Mouse (Mus musculus) limb, embryonic 15.5 days (tissue): ENCODE results near the gene A830031A19Rik. TPM values are rescaled to one million over a fixed set of nuclear protein-coding genes. Genes with fewer than 3 reads are reported as not detected.

Experiments used
- ATAC-seq: fragments of 200-750 bp; cut with Nextera tagmentation; 2 replicates; pipeline ENCODE4 v1.8.0; 2017; ENCODE audit warnings: low read depth, moderate TSS enrichment; ENCODE audit not compliant: insufficient number of reproducible peaks, low FRiP score, low TSS enrichment
- H3K27ac ChIP-seq: fragments of 300-500 bp; sonication (generic); 2 replicates; pipeline ENCODE4 v1.5.1; 2015; ENCODE audit warnings: moderate library complexity, mild to moderate bottlenecking, inconsistent platforms
- H3K27me3 ChIP-seq: fragments of 300-500 bp; sonication (generic); 2 replicates; pipeline ENCODE4 v1.6.1; 2015; ENCODE audit warnings: inconsistent platforms
- H3K36me3 ChIP-seq: fragments of 300-500 bp; sonication (generic); 2 replicates; pipeline ENCODE4 v1.6.1; 2015; ENCODE audit warnings: inconsistent platforms
- H3K4me1 ChIP-seq: fragments of 300-500 bp; sonication (generic); 2 replicates; pipeline ENCODE4 v1.6.1; 2015; ENCODE audit warnings: inconsistent platforms
- H3K4me2 ChIP-seq: fragments of 300-500 bp; sonication (generic); 2 replicates; pipeline ENCODE4 v1.6.1; 2015; ENCODE audit warnings: mild to moderate bottlenecking, inconsistent platforms
- H3K4me3 ChIP-seq: fragments of 300-500 bp; sonication (generic); 2 replicates; pipeline ENCODE4 v1.5.1; 2015; ENCODE audit warnings: mild to moderate bottlenecking, inconsistent platforms
- H3K9ac ChIP-seq: fragments of 300-500 bp; sonication (generic); 2 replicates; pipeline ENCODE4 v1.6.1; 2015; ENCODE audit warnings: inconsistent platforms
- H3K9me3 ChIP-seq: fragments of 300-500 bp; sonication (generic); 2 replicates; pipeline ENCODE4 v1.6.1; 2016; ENCODE audit warnings: inconsistent platforms
- WGBS: fragments of 180-500 bp; shearing (Covaris S2); methylation state at CpG from one replicate; pipeline ENCODE4 v1.1.7; 2015; 5-methylcytosine and 5-hydroxymethylcytosine counted together
- polyA plus RNA-seq: library from polyadenylated mRNA; unstranded; fragments of >200 nt; fragmentation: Nextera tagmentation; extraction: Ambion mirVana; gene quantifications from 2 replicates; pipeline ENCODE4 v1.2.1, GENCODE M21; 2015

The A830031A19Rik gene
- polyA plus RNA-seq, 1 experiment from 2014 or later = 0.20 TPM

- under 1% methylated on average over 43 of the region's 43 CpGs for WGBS
- Histone ChIP-seq H3K9ac (peak overlapping the region; percentile 79), H3K4me2 (peak overlapping the region; percentile 94), H3K27ac (peak overlapping the region; percentile 97), H3K36me3 (peaks cover 15% of the 10 kb centered on the region), H3K9me3 (no peaks in the 10 kb centered on the region), H3K4me1 (peaks cover 29% of the 10 kb centered on the region), H3K4me3 (peak overlapping the region; percentile 62), H3K27me3 (no peaks in the 10 kb centered on the region)
- ATAC-seq = peak; percentile 5; the same call in 1 of the 2 replicates
Measured at GRCm38 (mm10) chr11:24081687-24082384, 7.0 kb upstream of the A830031A19Rik start.

- Histone ChIP-seq H3K27me3 (no peaks in the 10 kb centered on the region), H3K4me3 (peak overlapping the region; percentile 62), H3K4me1 (peaks cover 23% of the 10 kb centered on the region), H3K27ac (peak overlapping the region; percentile 97), H3K4me2 (peak overlapping the region; percentile 94), H3K36me3 (peaks cover 11% of the 10 kb centered on the region), H3K9me3 (no peaks in the 10 kb centered on the region), H3K9ac (peak overlapping the region; percentile 79)
- ATAC-seq = peak; percentile 66
- WGBS = under 1% methylated on average over 35 of the region's 35 CpGs
Measured at GRCm38 (mm10) chr11:24081016-24081686, 6.3 kb upstream of the A830031A19Rik start.

DNA sequence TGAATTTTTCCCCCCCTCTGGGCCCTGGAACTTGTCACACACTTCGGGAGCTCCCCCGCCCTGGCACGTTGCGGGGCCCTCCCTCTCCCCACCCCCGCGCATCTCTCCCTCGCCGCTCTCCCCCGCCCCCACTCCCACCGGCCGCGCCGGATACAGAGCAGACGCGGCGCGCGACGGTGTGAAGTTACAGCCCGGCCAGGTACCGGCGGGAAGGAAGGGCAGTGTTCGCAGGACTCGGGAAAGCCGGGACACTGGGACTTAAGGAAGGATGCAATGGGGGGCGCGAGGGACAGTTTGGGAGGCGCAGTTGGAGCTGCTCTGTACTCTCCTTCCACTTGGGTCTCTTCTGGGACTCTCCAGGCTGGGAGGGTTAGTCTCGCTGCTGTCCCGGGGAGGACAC, 5.7 kb upstream of the A830031A19Rik start:
- peak; percentile 40 for ATAC-seq
- H3K27ac ChIP-seq = peak overlapping the region; percentile 97
- peaks cover 21% of the 10 kb centered on the region for H3K4me1 ChIP-seq
- peak overlapping the region; percentile 94 for H3K4me2 ChIP-seq
- peak overlapping the region; percentile 79 for H3K9ac ChIP-seq
- under 1% methylated on average over 26 of the region's 30 CpGs for WGBS
- H3K4me3 ChIP-seq = peak overlapping the region; percentile 62
- peaks cover 5% of the 10 kb centered on the region; the same call in 1 of the 2 replicates for H3K36me3 ChIP-seq
- H3K27me3 ChIP-seq = no peaks in the 10 kb centered on the region
- no peaks in the 10 kb centered on the region for H3K9me3 ChIP-seq

DNA sequence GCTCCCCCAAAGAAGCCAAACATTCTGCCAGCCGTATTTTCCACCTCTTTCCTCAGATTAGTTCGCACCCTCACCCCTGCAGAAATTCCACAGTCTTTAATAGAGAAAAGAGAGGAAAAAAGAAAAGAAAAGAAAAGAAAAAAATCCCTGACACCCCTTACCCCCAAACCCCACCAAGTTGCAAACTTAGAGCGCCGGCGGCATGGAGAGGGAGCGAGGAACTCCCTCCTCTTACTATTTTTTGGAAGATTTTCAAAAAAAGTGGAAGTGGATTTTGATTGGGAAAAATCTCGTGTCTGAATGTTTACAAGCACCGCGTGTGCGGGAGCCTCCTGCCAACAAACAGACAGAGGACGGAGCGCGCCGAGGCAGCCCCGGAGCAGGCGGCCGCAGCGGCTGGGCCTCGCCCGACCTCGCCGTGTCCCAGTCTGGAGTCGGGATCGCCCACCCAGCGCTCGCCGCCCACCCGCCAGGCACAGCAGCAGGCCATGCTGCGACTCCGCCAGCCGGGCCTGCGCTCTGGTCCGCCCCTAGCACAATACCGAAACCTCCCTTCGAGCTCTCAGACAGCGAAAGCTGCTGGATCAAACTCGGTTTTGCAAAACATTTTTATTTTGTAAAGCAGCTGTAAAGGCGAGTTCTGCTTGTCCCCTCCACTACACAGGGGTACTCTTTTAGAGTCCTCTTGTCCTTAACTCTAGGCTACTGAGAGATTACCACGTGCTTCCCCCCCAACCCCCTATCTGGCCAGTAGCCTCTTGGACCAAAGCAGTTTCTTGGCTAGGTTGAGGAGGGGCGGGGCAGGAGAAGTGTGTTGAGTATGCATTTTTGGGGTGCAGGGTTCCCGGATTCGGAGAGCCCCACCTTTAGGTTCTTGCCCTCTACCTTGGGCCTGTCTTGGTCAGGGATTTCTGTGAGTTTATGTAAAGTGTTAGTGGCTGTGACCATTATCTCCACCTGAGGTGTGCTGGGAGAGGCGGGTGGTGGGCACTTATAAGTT, 4.8 kb upstream of the A830031A19Rik start:
- peak overlapping the region; percentile 62 for H3K4me3 ChIP-seq
- no peak for ATAC-seq
- no peaks in the 10 kb centered on the region for H3K9me3 ChIP-seq
- no peaks in the 10 kb centered on the region for H3K36me3 ChIP-seq
- WGBS = under 1% methylated on average over 43 of the region's 43 CpGs
- H3K27me3 ChIP-seq = no peaks in the 10 kb centered on the region
- H3K27ac ChIP-seq = peak overlapping the region; percentile 97
- peak overlapping the region; percentile 94 for H3K4me2 ChIP-seq
- peak overlapping the region; percentile 79 for H3K9ac ChIP-seq
- peaks cover 21% of the 10 kb centered on the region for H3K4me1 ChIP-seq

DNA sequence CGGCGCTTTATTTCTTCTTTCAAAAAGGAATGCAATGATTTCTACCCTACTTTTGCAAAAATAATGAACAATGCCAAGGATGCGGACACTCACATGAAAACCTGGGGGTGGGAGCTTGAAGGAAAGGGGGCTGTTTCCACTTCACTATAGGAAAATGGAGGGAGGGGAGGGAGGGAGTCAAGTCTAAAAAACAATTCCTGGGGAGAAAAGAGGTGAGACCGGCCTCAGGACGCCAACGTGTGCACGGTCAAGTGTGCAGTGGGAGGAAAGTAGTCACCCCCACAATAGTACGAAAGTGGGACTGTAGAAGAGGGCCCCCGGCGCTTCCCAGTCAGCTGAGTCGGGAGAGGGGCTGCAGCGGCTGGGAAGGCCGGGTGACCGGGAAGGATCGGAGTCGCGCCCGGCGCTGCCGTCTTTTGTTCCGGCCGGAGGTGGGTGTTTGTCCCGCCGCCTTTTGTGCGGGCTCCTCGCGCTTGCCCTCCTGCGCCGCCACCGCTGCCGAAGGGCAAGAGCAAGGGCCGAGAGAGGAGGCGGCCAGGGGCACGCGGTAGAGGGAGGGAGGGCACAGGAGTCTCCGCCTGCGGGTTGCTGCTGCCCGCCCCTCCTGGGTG, 4.0 kb upstream of the A830031A19Rik start:
- H3K27ac ChIP-seq = peak overlapping the region; percentile 97
- WGBS = under 1% methylated on average over 38 of the region's 38 CpGs
- ATAC-seq = no peak

DNA sequence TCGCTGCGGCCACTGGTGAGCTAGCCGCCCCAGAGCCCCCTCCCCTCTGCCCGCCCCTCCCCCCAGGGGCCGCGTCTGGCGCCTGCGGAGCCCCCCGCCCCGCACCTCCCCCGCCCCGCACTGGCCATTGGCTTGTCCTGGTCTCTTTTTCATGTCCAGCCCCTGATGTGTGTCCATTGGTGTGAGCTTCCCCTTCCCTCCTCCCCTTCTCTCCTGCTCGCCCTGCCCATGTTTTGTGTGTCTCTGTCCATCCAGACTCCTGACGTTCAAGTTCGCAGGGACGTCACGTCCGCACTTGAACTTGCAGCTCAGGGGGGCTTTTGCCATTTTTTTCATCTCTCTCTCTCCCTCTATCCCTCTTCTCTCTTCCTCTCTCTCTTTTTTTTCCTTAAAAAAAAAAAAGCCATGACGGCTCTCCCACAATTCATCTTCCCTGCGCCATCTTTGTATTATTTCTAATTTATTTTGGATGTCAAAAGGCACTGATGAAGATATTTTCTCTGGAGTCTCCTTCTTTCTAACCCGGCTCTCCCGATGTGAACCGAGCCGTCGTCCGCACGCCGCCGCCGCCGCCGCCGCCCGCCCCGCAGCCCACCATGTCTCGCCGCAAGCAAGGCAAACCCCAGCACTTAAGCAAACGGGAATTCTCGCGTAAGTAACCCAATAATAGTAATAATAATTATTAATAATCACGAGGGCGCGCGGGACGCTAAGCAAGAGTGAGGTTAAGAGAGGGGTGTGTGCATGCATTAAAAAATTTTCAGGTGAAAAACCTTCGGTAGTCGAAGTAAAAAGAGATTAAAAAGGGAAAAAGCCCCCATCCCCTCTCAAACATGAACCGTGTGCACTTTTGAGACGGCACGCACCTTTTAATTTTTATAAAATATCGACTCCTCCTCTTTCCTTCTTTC, 3.2 kb upstream of the A830031A19Rik start, which contains the start of gene Bcl11a:
TSS of gene Bcl11a (plus strand) at position 262 of the 911 bp plus-strand sequence.
- peak within 1 kb of the TSS; percentile 97 for H3K27ac ChIP-seq
- ATAC-seq = peak; percentile 66
- peak within 1 kb of the TSS; percentile 79 for H3K9ac ChIP-seq
- no peaks in the 10 kb centered on the region for H3K36me3 ChIP-seq
- under 1% methylated on average over 39 of the region's 51 CpGs for WGBS
- peaks cover 23% of the 10 kb centered on the region for H3K4me1 ChIP-seq
- 0 out of 2 replicates have a peak, but pooled peaks cover 5% of the 10 kb centered on the region for H3K27me3 ChIP-seq
- H3K9me3 ChIP-seq = no peaks in the 10 kb centered on the region
- peak within 1 kb of the TSS; percentile 94 for H3K4me2 ChIP-seq
- H3K4me3 ChIP-seq = peak within 1 kb of the TSS; percentile 62

More for the DNA sequence above, 4.0 kb upstream of the A830031A19Rik start:
- Histone ChIP-seq H3K9ac (peak overlapping the region; percentile 79), H3K4me2 (peak overlapping the region; percentile 94), H3K4me1 (peaks cover 29% of the 10 kb centered on the region), H3K27me3 (no peaks in the 10 kb centered on the region), H3K36me3 (no peaks in the 10 kb centered on the region), H3K9me3 (no peaks in the 10 kb centered on the region), H3K4me3 (peak overlapping the region; percentile 62)

DNA sequence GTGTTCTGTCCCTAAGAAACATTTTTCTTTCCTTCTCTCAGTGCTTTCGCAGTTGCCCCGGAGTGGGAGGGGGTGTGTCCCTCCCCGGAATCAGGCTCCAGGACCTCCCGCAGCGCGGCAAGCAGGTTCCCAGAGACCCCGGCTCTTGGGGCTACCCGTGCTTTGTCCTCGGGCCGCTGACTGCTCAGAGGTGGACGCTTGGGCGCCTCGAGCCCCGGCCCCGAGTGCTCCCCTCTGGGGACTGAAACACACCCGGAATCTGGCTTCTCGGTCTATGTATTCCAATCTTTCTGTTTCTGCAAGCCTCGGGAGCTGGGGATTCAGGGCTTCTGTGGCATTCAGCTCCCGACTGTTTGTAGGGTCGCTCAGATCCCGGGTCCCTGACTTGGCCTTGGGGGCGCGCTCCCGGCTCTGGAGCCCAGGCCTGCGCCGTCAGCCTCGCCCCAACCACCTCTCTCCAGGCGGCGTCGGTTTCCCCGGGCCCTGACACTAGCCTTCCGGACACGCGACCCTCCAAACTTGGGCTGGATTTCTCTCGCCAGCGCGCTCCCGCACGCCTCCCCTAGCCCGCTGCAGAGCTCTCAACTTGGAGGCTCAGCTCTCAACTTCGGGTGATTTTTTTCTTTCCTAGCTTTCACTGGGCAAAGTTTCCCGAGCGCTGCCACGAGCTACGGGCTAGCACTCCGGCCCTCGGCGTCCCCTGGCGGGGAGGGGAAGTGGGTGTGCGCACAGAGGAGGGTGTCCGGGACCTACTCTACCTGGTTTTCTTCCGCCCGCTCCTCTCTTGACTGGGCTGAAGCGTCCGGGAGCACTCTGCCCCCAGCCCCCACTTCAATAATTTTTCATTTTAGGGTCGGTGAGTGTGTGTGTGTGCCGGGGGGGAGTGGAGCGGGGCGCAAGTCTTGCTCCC, 2.2 kb upstream of the A830031A19Rik start:
- Histone ChIP-seq H3K9ac (peak overlapping the region; percentile 79), H3K4me1 (peaks cover 22% of the 10 kb centered on the region), H3K4me3 (peak overlapping the region; percentile 62), H3K27me3 (0 out of 2 replicates have a peak, but pooled peaks cover 5% of the 10 kb centered on the region), H3K36me3 (no peaks in the 10 kb centered on the region), H3K9me3 (no peaks in the 10 kb centered on the region), H3K4me2 (peak overlapping the region; percentile 94), H3K27ac (peak overlapping the region; percentile 97)
- ATAC-seq = peak; percentile 52; the same call in 1 of the 2 replicates
- WGBS = under 1% methylated on average over 59 of the region's 59 CpGs

DNA sequence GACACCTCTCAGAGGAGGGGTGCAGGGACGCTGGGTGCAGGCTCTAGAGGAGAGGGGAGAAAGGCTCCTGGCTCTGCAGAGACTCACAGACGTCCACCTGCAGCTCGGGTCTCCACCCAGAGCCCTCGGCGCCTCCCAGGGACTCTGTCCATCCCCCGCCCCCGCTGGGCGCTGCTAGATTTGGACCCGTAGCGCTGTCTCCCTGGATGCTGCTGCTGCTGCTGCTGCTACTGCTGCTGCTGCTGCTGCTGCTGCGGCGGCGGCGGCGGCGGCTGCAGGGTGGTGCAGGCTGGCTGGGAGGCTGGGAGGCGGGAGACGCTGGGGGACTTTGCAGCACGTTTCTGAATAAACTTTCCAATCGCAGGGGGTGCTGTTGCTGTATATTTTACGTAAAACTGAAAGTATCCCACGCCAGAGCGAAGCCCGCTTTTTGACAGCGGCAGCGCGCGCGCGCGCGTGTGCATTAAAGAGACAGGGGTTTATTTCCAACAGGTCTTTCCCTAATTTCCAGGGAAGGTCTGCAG, 1.3 kb upstream of the A830031A19Rik start:
- Histone ChIP-seq H3K27me3 (0 out of 2 replicates have a peak, but pooled peaks cover 5% of the 10 kb centered on the region), H3K4me1 (peaks cover 22% of the 10 kb centered on the region), H3K36me3 (no peaks in the 10 kb centered on the region), H3K9ac (peak overlapping the region; percentile 79), H3K27ac (peak overlapping the region; percentile 97), H3K4me2 (peak overlapping the region; percentile 94), H3K4me3 (peak overlapping the region; percentile 62), H3K9me3 (no peaks in the 10 kb centered on the region)
- WGBS = under 1% methylated on average over 31 of the region's 32 CpGs
- 0 out of 2 replicates have a peak, but pooled peaks have one; percentile 22 for ATAC-seq

DNA sequence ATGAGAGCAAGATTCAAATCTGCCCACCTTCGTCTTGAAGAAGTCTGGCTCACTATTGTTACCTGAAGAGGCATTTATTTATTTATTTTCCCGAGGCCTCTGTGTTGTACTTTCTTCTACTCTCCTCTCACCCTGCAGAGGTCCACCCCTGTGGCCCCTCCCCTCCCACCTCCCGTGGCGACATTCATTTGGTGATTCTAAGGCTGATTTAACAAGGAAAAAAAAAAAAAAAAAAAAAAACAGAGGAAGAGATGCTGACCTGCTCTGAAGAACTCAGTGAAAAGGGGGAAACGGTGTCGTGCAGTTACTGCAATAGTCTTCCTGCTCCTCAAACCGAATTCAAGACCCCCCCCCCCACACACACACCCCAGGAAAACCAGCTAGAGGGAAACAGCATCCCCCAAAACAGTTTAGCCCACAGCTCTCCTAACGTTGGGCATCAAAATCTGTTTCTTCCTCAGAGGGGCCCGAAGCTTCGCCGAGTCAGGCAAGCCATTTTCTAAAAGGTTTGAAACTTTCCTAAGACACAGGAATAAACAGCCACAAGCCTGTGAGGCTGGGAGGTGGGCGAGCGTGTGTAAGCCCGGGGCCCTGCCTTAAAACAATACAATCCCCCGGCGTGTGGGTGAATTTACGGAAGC, 752 bp upstream of the A830031A19Rik start:
- peak overlapping the region; percentile 94 for H3K4me2 ChIP-seq
- ATAC-seq = no peak
- H3K4me1 ChIP-seq = peaks cover 22% of the 10 kb centered on the region
- H3K36me3 ChIP-seq = no peaks in the 10 kb centered on the region
- no peaks in the 10 kb centered on the region for H3K9me3 ChIP-seq
- WGBS = 2% methylated on average over 17 of the region's 17 CpGs
- H3K9ac ChIP-seq = peak overlapping the region; percentile 79
- H3K27me3 ChIP-seq = 0 out of 2 replicates have a peak, but pooled peaks cover 5% of the 10 kb centered on the region
- peak overlapping the region; percentile 97 for H3K27ac ChIP-seq
- peak overlapping the region; percentile 62 for H3K4me3 ChIP-seq
